Mouse (Mus musculus): ENCODE data around the gene Itpkb. TPM values are rescaled to one million over a fixed set of nuclear protein-coding genes. Genes with fewer than 3 reads are reported as not detected.

Gene Itpkb
- polyA plus RNA-seq, 1 experiment from 2014 or later: 14.5 TPM

DNA sequence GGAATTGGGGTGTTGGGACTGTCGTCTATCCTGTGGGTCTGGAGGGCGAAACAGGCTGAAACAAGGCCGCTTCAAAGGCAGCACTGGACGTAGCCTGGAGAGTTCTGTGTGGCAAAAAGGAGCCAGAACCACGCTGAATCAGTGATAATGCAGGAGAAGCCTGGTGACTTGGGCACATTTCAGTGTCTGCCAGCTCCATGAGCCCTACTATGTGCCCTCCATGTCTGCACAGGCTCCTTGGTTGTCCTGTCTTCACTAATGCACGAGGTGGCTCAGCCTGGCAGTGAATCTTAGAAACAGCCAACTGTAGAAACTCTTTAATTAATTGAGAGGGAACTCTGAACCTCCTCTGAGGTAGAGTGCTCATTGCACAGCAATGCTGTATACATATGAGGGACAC lies 96.1 kb downstream of the Itpkb start:
- ATAC-seq (ENCODE audit: insufficient number of reproducible peaks, insufficient read depth, low FRiP score, low TSS enrichment, low read depth): no peak
- WGBS: 73% methylated on average over 6 of the region's 6 CpGs

DNA sequence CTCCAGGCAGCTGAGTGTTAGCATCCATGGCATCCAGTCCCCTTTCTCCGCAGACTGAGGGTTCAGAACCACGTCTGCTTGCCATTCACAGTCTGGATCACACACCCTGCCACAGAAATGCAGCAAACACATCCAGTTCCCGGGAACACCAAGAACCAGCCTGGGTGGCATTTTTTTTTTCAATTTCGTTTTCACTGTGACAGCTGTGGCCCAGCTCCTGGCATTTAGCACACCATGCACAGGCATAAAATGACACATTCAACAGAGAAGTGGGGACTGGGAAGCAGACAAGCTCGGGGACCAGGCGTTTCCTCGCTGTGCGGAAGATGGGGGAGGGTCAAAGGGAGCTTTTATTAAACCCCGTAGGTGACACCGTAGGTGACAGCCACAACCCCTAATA lies 97.4 kb downstream of the Itpkb start:
- Histone ChIP-seq H3K27me3 (no peaks in the 10 kb centered on the region), H3K9ac (replicated peaks) (no peak overlapping the region), H3K36me3 (peaks cover 17% of the 10 kb centered on the region), H3K27ac (peak overlapping the region; percentile 29; the same call in 1 of the 2 replicates), H3K9me3 (no peaks in the 10 kb centered on the region), H3K4me2 (peak overlapping the region; percentile 4; the same call in 1 of the 2 replicates), H3K4me3 (replicated peaks) (no peak overlapping the region), H3K4me1 (replicated peaks) (peaks cover 14% of the 10 kb centered on the region)
- no peak for ATAC-seq (ENCODE audit: insufficient number of reproducible peaks, insufficient read depth, low FRiP score, low TSS enrichment, low read depth)
- WGBS: 46% methylated on average over 10 of the region's 10 CpGs

More for the DNA sequence above, 96.1 kb downstream of the Itpkb start:
- no peaks in the 10 kb centered on the region for H3K27me3 ChIP-seq
- H3K4me3 ChIP-seq (replicated peaks): no peak overlapping the region
- peaks cover 21% of the 10 kb centered on the region for H3K4me1 ChIP-seq (replicated peaks)
- H3K27ac ChIP-seq: no peak overlapping the region
- no peaks in the 10 kb centered on the region for H3K9me3 ChIP-seq
- peaks cover 27% of the 10 kb centered on the region for H3K36me3 ChIP-seq
- H3K9ac ChIP-seq (replicated peaks): no peak overlapping the region
- no peak overlapping the region for H3K4me2 ChIP-seq

DNA sequence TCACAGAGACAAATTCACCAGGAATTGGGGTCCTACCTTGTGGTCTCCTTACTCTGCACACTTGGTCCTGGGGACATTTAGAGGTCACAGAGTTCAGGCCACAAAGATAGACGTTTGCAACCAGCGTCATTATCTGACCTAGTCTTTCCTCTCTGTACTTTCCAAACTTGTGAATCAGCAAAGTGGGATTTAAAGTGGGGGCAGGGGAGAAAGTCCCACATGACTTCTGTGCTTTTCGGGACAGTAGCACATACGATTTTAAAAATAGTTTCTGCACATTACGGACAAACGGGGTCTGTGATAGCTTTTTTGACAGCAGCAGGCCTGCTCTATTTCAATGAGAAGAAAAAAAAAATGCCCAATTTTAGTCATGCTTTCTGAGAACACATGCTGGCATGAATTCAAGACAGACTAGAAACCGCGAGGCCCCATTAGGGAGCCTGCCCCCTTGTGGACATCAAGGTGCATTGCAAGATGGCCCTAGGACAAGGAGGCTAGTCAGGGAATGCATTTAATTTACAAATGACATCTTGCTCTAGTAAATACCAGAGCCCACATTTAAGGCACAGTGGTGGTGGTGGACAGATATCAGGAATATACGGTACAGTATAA lies 97.9 kb downstream of the Itpkb start:
- Histone ChIP-seq H3K4me3 (replicated peaks) (no peak overlapping the region), H3K27me3 (no peaks in the 10 kb centered on the region), H3K9ac (replicated peaks) (no peak overlapping the region), H3K9me3 (no peaks in the 10 kb centered on the region), H3K4me1 (replicated peaks) (peaks cover 19% of the 10 kb centered on the region), H3K36me3 (peaks cover 12% of the 10 kb centered on the region), H3K4me2 (peak overlapping the region; percentile 4; the same call in 1 of the 2 replicates), H3K27ac (peak overlapping the region; percentile 29; the same call in 1 of the 2 replicates)
- WGBS: 30% methylated on average over 9 of the region's 9 CpGs
- no peak for ATAC-seq (ENCODE audit: insufficient number of reproducible peaks, insufficient read depth, low FRiP score, low TSS enrichment, low read depth)

DNA sequence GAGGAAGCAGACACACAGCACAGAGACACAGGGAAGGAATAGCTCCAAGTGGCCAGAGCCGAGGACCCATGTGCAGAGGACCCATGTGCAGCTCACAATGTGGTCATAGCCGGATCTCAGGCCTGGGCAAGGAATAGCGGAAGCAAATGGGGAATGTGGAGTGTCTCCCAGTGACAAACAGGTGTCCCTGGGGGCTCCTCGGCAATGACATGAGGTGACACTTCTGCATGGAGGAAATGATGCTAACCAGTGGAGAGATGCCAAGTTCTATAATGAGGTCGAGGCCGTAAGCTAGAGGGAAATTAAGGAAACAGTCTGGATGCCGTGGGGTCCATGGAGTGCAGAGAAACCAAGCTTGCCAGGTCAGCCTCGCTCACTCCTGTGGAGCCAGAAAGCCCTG lies 98.6 kb downstream of the Itpkb start:
- H3K4me3 ChIP-seq (replicated peaks): no peak overlapping the region
- H3K36me3 ChIP-seq: peaks cover 6% of the 10 kb centered on the region; the same call in 1 of the 2 replicates
- no peak overlapping the region for H3K27ac ChIP-seq
- no peaks in the 10 kb centered on the region for H3K9me3 ChIP-seq
- no peaks in the 10 kb centered on the region for H3K27me3 ChIP-seq
- 81% methylated on average over 8 of the region's 8 CpGs for WGBS
- H3K4me2 ChIP-seq: no peak overlapping the region
- no peak overlapping the region for H3K9ac ChIP-seq (replicated peaks)
- ATAC-seq (ENCODE audit: insufficient number of reproducible peaks, insufficient read depth, low FRiP score, low TSS enrichment, low read depth): no peak
- H3K4me1 ChIP-seq (replicated peaks): peaks cover 23% of the 10 kb centered on the region

DNA sequence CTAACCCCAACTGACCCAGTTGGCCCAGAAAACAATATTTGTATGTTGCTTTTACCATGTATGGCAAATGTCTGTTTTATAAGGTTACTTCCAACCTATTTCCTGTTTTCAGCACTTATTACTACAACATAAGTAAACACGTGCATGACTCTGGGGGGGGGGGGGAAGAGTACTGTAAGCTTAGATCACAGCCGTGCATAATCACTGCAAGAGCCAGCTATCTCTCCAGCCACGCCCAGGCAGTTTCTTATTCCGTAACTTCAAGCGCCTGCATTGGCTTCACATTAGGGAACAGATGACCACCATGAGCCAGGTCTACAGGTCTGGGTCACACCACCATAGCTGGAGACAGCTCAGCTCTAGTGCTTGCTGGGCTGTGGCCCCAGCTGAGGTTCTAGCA lies 99.5 kb downstream of the Itpkb start:
- 68% methylated on average over 5 of the region's 5 CpGs for WGBS
- 0 out of 2 replicates have a peak, but pooled peaks cover under 1% of the 10 kb centered on the region for H3K36me3 ChIP-seq
- H3K4me3 ChIP-seq (replicated peaks): no peak overlapping the region
- no peak overlapping the region for H3K9ac ChIP-seq (replicated peaks)
- H3K4me1 ChIP-seq (replicated peaks): peaks cover 28% of the 10 kb centered on the region
- H3K27ac ChIP-seq: no peak overlapping the region
- ATAC-seq (ENCODE audit: insufficient number of reproducible peaks, insufficient read depth, low FRiP score, low TSS enrichment, low read depth): no peak
- no peaks in the 10 kb centered on the region; the same call in 1 of the 2 replicates for H3K27me3 ChIP-seq
- H3K4me2 ChIP-seq: no peak overlapping the region
- H3K9me3 ChIP-seq: no peaks in the 10 kb centered on the region

DNA sequence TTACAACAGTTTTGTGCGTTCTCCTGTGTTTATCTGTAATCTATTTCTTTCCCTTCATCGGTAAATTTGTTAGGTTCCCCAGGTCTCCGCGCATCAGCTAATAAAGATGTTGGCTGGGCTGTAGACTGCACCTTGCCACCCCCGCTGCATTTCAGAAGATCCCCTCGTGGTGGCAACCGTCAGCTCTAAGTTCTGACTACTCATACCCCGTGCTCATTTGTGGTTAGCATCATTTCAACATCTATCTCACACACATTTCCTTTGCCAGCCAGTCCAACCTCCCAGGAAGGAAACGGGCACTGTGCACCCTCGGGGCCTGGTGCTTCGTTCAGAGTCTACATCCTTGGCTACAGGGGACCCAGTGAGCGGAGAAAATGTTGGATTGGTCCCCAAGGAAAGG lies 101.5 kb downstream of the Itpkb start:
- no peak for ATAC-seq (ENCODE audit: insufficient number of reproducible peaks, insufficient read depth, low FRiP score, low TSS enrichment, low read depth)
- no peaks in the 10 kb centered on the region; the same call in none of the 2 replicates for H3K27me3 ChIP-seq
- no peaks in the 10 kb centered on the region for H3K36me3 ChIP-seq
- no peaks in the 10 kb centered on the region for H3K9me3 ChIP-seq
- H3K9ac ChIP-seq (replicated peaks): no peak overlapping the region
- no peak overlapping the region for H3K27ac ChIP-seq
- H3K4me1 ChIP-seq (replicated peaks): peaks cover 31% of the 10 kb centered on the region
- WGBS: 74% methylated on average over 12 of the region's 12 CpGs
- no peak overlapping the region for H3K4me3 ChIP-seq (replicated peaks)
- H3K4me2 ChIP-seq: no peak overlapping the region

DNA sequence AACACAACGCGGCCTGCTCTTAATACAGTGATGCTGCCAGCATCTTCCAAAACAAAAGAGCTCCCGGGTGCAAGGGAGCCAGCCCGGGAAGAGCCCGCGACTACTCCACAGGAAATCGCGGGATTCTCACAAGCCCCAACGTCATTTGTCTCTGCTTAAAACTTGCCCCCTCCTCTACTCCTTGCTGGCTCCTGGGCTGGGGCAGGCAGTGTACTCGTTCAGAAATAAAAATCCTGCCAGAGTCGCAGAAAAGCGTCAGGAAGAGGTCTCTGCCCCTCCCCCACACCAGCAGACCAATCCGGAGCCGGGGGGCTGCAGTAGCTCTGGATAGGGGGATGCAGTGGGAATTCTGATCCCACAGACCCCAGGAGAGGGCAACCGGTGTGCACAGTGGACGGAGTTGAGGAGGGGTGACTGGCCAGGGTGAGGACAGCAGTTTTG lies 102.8 kb downstream of the Itpkb start:
- peak overlapping the region; percentile 58 for H3K9ac ChIP-seq (replicated peaks)
- peak overlapping the region; percentile 57 for H3K27ac ChIP-seq
- H3K4me1 ChIP-seq (replicated peaks): peaks cover 21% of the 10 kb centered on the region
- no peaks in the 10 kb centered on the region for H3K36me3 ChIP-seq
- H3K4me2 ChIP-seq: peak overlapping the region; percentile 61
- peak; percentile 60 for ATAC-seq (ENCODE audit: insufficient number of reproducible peaks, insufficient read depth, low FRiP score, low TSS enrichment, low read depth)
- H3K27me3 ChIP-seq: no peaks in the 10 kb centered on the region; the same call in none of the 2 replicates
- under 1% methylated on average over 16 of the region's 16 CpGs for WGBS
- peak overlapping the region; percentile 31 for H3K4me3 ChIP-seq (replicated peaks)
- no peaks in the 10 kb centered on the region for H3K9me3 ChIP-seq

DNA sequence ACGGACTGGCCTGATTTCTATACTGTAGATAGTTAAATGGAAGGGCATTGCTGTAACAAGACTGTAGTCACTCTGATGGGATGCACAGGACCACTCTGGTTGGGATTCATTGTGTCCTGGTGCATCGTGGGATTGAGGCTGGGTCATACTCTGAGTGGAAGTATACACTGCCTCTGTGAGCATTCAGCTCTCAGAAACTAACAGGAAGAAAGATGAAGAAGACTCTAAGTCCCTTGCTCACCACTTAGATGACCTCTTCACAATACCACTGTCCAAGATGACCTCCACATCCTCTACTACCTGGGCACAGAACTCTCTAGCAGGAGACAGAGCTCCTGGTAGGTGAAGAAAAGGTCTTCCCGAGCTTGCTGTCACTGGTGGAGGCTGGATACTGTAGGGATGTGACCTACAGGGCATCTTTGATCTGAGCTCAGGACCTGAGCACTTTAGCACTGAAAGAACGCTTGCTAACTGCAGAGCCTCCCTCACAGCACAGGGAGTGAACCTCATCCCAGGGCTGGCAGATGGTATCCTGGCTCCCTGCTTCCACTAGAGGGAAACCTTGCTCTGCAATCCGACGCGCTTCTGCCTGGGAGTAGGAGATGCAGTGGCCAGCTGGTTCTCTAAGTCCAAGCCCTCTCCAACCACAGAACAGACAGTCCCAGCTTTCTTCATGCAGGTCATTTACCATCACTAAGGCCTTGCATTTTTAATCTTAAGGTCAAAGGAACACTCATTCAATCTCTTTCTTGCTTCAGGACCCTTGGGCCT lies 103.7 kb downstream of the Itpkb start:
- no peak overlapping the region for H3K9ac ChIP-seq (replicated peaks)
- peaks cover 20% of the 10 kb centered on the region for H3K4me1 ChIP-seq (replicated peaks)
- no peaks in the 10 kb centered on the region for H3K9me3 ChIP-seq
- peak; percentile 65 for ATAC-seq (ENCODE audit: insufficient number of reproducible peaks, insufficient read depth, low FRiP score, low TSS enrichment, low read depth)
- H3K27ac ChIP-seq: peak overlapping the region; percentile 57; the same call in 1 of the 2 replicates
- no peaks in the 10 kb centered on the region for H3K36me3 ChIP-seq
- peak overlapping the region; percentile 61; the same call in 1 of the 2 replicates for H3K4me2 ChIP-seq
- H3K4me3 ChIP-seq (replicated peaks): no peak overlapping the region
- WGBS: 21% methylated on average over 7 of the region's 7 CpGs
- no peaks in the 10 kb centered on the region; the same call in none of the 2 replicates for H3K27me3 ChIP-seq

DNA sequence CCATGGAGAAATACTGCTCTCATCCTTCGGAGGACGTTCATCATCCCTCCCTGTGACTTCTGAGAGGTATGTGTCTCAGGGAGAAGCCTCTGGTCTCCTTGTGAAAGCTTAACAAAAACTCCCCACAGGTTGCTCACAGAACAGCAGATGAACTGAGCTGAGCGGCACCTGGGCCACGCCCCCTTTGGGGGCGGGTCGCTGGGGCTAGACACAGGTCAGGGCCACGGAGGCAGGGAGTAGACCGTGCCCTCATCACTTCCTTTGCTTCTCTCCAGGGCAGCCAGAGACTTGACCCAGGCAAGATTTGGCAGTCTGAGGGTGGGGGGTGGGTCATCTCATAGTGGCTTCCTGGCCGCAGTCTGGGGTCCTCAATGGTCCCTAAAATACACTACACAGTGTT lies 104.6 kb downstream of the Itpkb start:
- Histone ChIP-seq H3K27me3 (no peaks in the 10 kb centered on the region; the same call in none of the 2 replicates), H3K4me1 (replicated peaks) (peaks cover 20% of the 10 kb centered on the region), H3K36me3 (no peaks in the 10 kb centered on the region), H3K4me2 (peak overlapping the region; percentile 28), H3K27ac (no peak overlapping the region), H3K9me3 (no peaks in the 10 kb centered on the region), H3K4me3 (replicated peaks) (no peak overlapping the region), H3K9ac (replicated peaks) (no peak overlapping the region; the same call in 1 of the 2 replicates)
- ATAC-seq (ENCODE audit: insufficient number of reproducible peaks, insufficient read depth, low FRiP score, low TSS enrichment, low read depth): no peak
- 10% methylated on average over 9 of the region's 9 CpGs for WGBS

DNA sequence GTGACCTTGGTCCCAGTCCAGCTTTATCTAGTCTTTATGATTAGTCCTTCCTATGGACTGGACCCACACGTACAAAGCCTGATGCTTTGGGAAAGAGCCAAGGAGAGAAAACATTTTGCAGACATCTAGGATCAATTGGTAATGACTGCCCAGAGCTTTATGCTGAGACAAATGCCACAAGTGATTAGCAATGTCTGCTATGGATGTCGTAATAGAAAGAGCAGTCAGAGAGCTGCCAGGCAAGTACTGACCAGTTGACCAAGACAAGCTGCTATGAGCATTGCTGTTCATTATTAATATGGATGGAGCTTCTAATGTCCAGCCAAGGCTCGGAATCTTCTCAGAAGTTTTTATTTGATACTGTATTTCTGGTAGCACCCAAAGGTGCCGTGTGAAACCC lies 109.2 kb downstream of the Itpkb start:
- H3K36me3 ChIP-seq: no peaks in the 10 kb centered on the region
- H3K27me3 ChIP-seq: no peaks in the 10 kb centered on the region; the same call in none of the 2 replicates
- no peak overlapping the region for H3K4me3 ChIP-seq (replicated peaks)
- whole genome bisulfite sequencing: 71% methylated on average over 4 of the region's 4 CpGs
- H3K9ac ChIP-seq (replicated peaks): no peak overlapping the region
- no peaks in the 10 kb centered on the region for H3K9me3 ChIP-seq
- no peak for ATAC-seq (ENCODE audit: insufficient number of reproducible peaks, insufficient read depth, low FRiP score, low TSS enrichment, low read depth)
- peaks cover 6% of the 10 kb centered on the region for H3K4me1 ChIP-seq (replicated peaks)
- H3K4me2 ChIP-seq: no peak overlapping the region
- H3K27ac ChIP-seq: no peak overlapping the region

DNA sequence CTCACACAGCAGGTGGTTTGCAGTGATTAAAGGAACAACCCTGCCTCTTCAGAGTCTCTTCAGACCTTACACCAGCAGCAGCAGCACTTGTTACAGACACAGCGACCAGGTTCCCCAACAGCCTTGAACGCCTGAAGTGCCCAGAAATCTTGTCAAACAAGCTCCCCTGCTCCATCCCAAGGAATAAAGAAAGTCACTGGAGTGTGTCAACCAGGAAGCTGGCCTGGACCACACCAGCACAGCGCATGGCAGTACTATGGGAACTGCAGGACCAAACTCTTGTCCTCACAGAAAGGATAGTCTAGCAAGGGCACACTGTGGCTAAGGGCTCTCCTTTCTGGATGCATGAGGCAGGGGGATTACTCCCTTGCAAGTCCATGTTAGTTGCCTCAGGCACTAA lies 114.1 kb downstream of the Itpkb start:
- Histone ChIP-seq H3K27me3 (no peaks in the 10 kb centered on the region), H3K4me3 (replicated peaks) (no peak overlapping the region), H3K36me3 (no peaks in the 10 kb centered on the region), H3K4me2 (no peak overlapping the region), H3K4me1 (replicated peaks) (peaks cover 12% of the 10 kb centered on the region; the same call in 1 of the 2 replicates), H3K9ac (replicated peaks) (no peak overlapping the region), H3K27ac (no peak overlapping the region), H3K9me3 (no peaks in the 10 kb centered on the region)
- no peak for ATAC-seq (ENCODE audit: insufficient number of reproducible peaks, insufficient read depth, low FRiP score, low TSS enrichment, low read depth)
- 57% methylated on average over 3 of the region's 3 CpGs for WGBS
